33 mouse cellular contexts compared by ENCODE assay signal in genomic region chr5:149510323-149510722, GRCm38 (mm10). TPM values are rescaled to one million over a fixed set of nuclear protein-coding genes. Genes with fewer than 3 reads are reported as not detected.
DNase-seq lines count a peak whose midpoint lies in the region; ATAC-seq lines count a peak whose summit lies in the region.
"Had no signal": no experiment of that assay in that cellular context is flagged by ENCODE, and none has a peak within 500 bp of the region (broad histone marks: within the 10 kb centered on the region; RNA-seq: fewer than 3 reads in every experiment).

No protein-coding gene starts in this region.

- no peak overlapping the region for H3K9ac ChIP-seq in kidney, embryonic 14.5 days (ENCODE audit: low read depth, low read length)
- no peak overlapping the region for H3K9ac ChIP-seq in forebrain, embryonic 11.5 days (ENCODE audit: low read length)
- no peak overlapping the region for H3K9ac ChIP-seq in forebrain, embryonic 14.5 days (ENCODE audit: low read length)
- H3K9ac ChIP-seq in neural tube, embryonic 14.5 days (replicated peaks; ENCODE audit: low read depth, low read length), result no peak overlapping the region
- H3K9ac ChIP-seq: embryonic facial prominence, embryonic 13.5 days; hindbrain, embryonic 15.5 days; intestine, embryonic 15.5 days; kidney, embryonic 15.5 days; liver, embryonic 12.5 days; liver, postnatal 0 days; midbrain, embryonic 12.5 days had no signal

- ATAC-seq in kidney, embryonic 14.5 days (ENCODE audit: low FRiP score, low TSS enrichment), result 0 out of 2 replicates have a peak, but pooled peaks have one; percentile 17
- no peak for ATAC-seq in forebrain, embryonic 11.5 days (replicated peaks; ENCODE audit: low FRiP score)
- no peak for ATAC-seq in forebrain, embryonic 14.5 days
- ATAC-seq in neural tube, embryonic 14.5 days (ENCODE audit: low read depth), result peak; percentile 29; the same call in 1 of the 2 replicates
- ATAC-seq in megakaryocyte, adult 5-6 weeks (ENCODE audit: poor library complexity, severe bottlenecking), result no peak
- ATAC-seq: intestine, embryonic 15.5 days; liver, embryonic 12.5 days; liver, postnatal 0 days had no signal

- 53% methylated on average over 13 of the region's 13 CpGs for WGBS in kidney, embryonic 14.5 days
- 47% methylated on average over 13 of the region's 13 CpGs for WGBS in forebrain, embryonic 11.5 days
- WGBS in forebrain, embryonic 14.5 days, result 19% methylated on average over 13 of the region's 13 CpGs
- WGBS in neural tube, embryonic 14.5 days, result 27% methylated on average over 13 of the region's 13 CpGs

- no peak overlapping the region for H3K4me3 ChIP-seq in kidney, embryonic 14.5 days (ENCODE audit: low read length)
- no peak overlapping the region for H3K4me3 ChIP-seq in forebrain, embryonic 11.5 days (ENCODE audit: low read depth, low read length)
- H3K4me3 ChIP-seq in forebrain, embryonic 14.5 days (ENCODE audit: low read depth, low read length), result no peak overlapping the region
- no peak overlapping the region for H3K4me3 ChIP-seq in neural tube, embryonic 14.5 days (ENCODE audit: low read depth, low read length)
- H3K4me3 ChIP-seq: embryonic facial prominence, embryonic 13.5 days; hindbrain, embryonic 15.5 days; intestine, embryonic 15.5 days; kidney, embryonic 15.5 days; liver, embryonic 12.5 days; megakaryocyte, embryonic 14.5 days; midbrain, embryonic 12.5 days; myocyte had no signal

- peaks cover 10% of the 10 kb centered on the region for H3K4me1 ChIP-seq in kidney, embryonic 14.5 days (ENCODE audit: control insufficient read depth, insufficient read depth, low read length)
- H3K4me1 ChIP-seq in forebrain, embryonic 11.5 days (replicated peaks; ENCODE audit: control insufficient read depth, insufficient read depth, low read length), result peaks cover 15% of the 10 kb centered on the region
- H3K4me1 ChIP-seq in forebrain, embryonic 14.5 days (ENCODE audit: control insufficient read depth, insufficient read depth, low read length), result peaks cover 26% of the 10 kb centered on the region
- H3K4me1 ChIP-seq in neural tube, embryonic 14.5 days (ENCODE audit: control insufficient read depth, insufficient read depth, low read length), result peaks cover 13% of the 10 kb centered on the region; the same call in 1 of the 2 replicates
- H3K4me1 ChIP-seq: liver, embryonic 12.5 days had no signal

- no peaks in the 10 kb centered on the region for H3K36me3 ChIP-seq in kidney, embryonic 14.5 days (ENCODE audit: control insufficient read depth, insufficient read depth, low read length)
- H3K36me3 ChIP-seq in forebrain, embryonic 11.5 days (ENCODE audit: control insufficient read depth, insufficient read depth, low read length), result no peaks in the 10 kb centered on the region
- no peaks in the 10 kb centered on the region for H3K36me3 ChIP-seq in forebrain, embryonic 14.5 days (ENCODE audit: control insufficient read depth, insufficient read depth, low read length)
- H3K36me3 ChIP-seq in neural tube, embryonic 14.5 days (ENCODE audit: control insufficient read depth, insufficient read depth, low read length), result no peaks in the 10 kb centered on the region
- H3K36me3 ChIP-seq: embryonic facial prominence, embryonic 13.5 days; hindbrain, embryonic 15.5 days; intestine, embryonic 15.5 days; kidney, embryonic 15.5 days; liver, embryonic 12.5 days; midbrain, embryonic 12.5 days had no signal

- H3K4me2 ChIP-seq in kidney, embryonic 14.5 days (replicated peaks; ENCODE audit: low read depth, low read length), result no peak overlapping the region
- no peak overlapping the region for H3K4me2 ChIP-seq in forebrain, embryonic 11.5 days (ENCODE audit: low read depth, low read length, severe bottlenecking)
- H3K4me2 ChIP-seq in forebrain, embryonic 14.5 days (ENCODE audit: low read length), result no peak overlapping the region
- H3K4me2 ChIP-seq in neural tube, embryonic 14.5 days (ENCODE audit: low read depth, low read length), result no peak overlapping the region
- H3K4me2 ChIP-seq: embryonic facial prominence, embryonic 13.5 days; hindbrain, embryonic 15.5 days; intestine, embryonic 15.5 days; kidney, embryonic 15.5 days; liver, embryonic 12.5 days; midbrain, embryonic 12.5 days had no signal

- H3K27me3 ChIP-seq in kidney, embryonic 14.5 days (ENCODE audit: control insufficient read depth, insufficient read depth, low read length), result no peaks in the 10 kb centered on the region
- no peaks in the 10 kb centered on the region for H3K27me3 ChIP-seq in forebrain, embryonic 11.5 days (ENCODE audit: control insufficient read depth, insufficient read depth, low read length)
- H3K27me3 ChIP-seq in forebrain, embryonic 14.5 days (replicated peaks; ENCODE audit: control insufficient read depth, insufficient read depth, low read length), result no peaks in the 10 kb centered on the region
- H3K27me3 ChIP-seq in neural tube, embryonic 14.5 days (ENCODE audit: control insufficient read depth, insufficient read depth, low read length), result no peaks in the 10 kb centered on the region
- H3K27me3 ChIP-seq: embryonic facial prominence, embryonic 13.5 days; hindbrain, embryonic 15.5 days; intestine, embryonic 15.5 days; liver, embryonic 12.5 days had no signal

- H3K27ac ChIP-seq in kidney, embryonic 14.5 days (ENCODE audit: low read depth, low read length), result no peak overlapping the region
- peak overlapping the region; percentile 8 for H3K27ac ChIP-seq in forebrain, embryonic 11.5 days (ENCODE audit: low read depth, low read length)
- peak overlapping the region; percentile 6; the same call in 1 of the 2 replicates for H3K27ac ChIP-seq in forebrain, embryonic 14.5 days (ENCODE audit: low read depth, low read length)
- peak overlapping the region; percentile 61; the same call in 1 of the 2 replicates for H3K27ac ChIP-seq in neural tube, embryonic 14.5 days (ENCODE audit: low read depth, low read length)
- H3K27ac ChIP-seq: embryonic facial prominence, embryonic 13.5 days; hindbrain, embryonic 15.5 days; intestine, embryonic 15.5 days; kidney, embryonic 15.5 days; liver, embryonic 12.5 days; midbrain, embryonic 12.5 days had no signal

- no peak for DNase-seq in kidney, adult 18-20 months
- DNase-seq in forebrain, embryonic 11.5 days (ENCODE audit: low spot score), result no peak
- no peak for DNase-seq in forebrain, embryonic 14.5 days (ENCODE audit: low spot score)
- DNase-seq in thymus, postnatal 36 days, result no peak
- DNase-seq in adrenal gland, postnatal 14 days, result no peak
- DNase-seq: adrenal gland, postnatal 36 days; B cell, adult 2 months; cerebellum, adult 11 months; cerebellum, adult 9-10 months; embryo, embryonic 11 days; gastrocnemius, postnatal 10 days; heart, postnatal 14 days; kidney, postnatal 25 days; left cerebral cortex, postnatal 4 days; liver, postnatal 0 days; lung, postnatal 36 days; right cerebral cortex, postnatal 14 days had no signal

- H3K9me3 ChIP-seq in kidney, embryonic 14.5 days (ENCODE audit: control insufficient read depth, low read length), result no peaks in the 10 kb centered on the region
- H3K9me3 ChIP-seq in forebrain, embryonic 11.5 days (ENCODE audit: control insufficient read depth, low read length), result peaks cover 2% of the 10 kb centered on the region; the same call in 1 of the 2 replicates
- 0 out of 2 replicates have a peak, but pooled peaks cover 3% of the 10 kb centered on the region for H3K9me3 ChIP-seq in forebrain, embryonic 14.5 days (replicated peaks; ENCODE audit: control insufficient read depth, low read length)
- no peaks in the 10 kb centered on the region for H3K9me3 ChIP-seq in neural tube, embryonic 14.5 days (ENCODE audit: control insufficient read depth, low read length)
- H3K9me3 ChIP-seq: hindbrain, embryonic 15.5 days; intestine, embryonic 15.5 days; kidney, embryonic 15.5 days; liver, embryonic 12.5 days; midbrain, embryonic 12.5 days had no signal

RNA-seq across cellular contexts. Expression of gene Wdr95, which starts 18.2 kb away (rescaled TPM):
- polyA plus RNA-seq in kidney, embryonic 14.5 days (2014; fragmentation: Nextera tagmentation; extraction: Ambion mirVana), result not detected in 2 replicates
- 0.24 and 0.73 TPM in 2 replicates for polyA plus RNA-seq in forebrain, embryonic 11.5 days (2014; fragmentation: Nextera tagmentation; extraction: Ambion mirVana)
- 0.69 and 1.2 TPM in 2 replicates for polyA plus RNA-seq in forebrain, embryonic 14.5 days (2014; fragmentation: Nextera tagmentation; extraction: Ambion mirVana)
- 0.25 and 0.50 TPM in 2 replicates for polyA plus RNA-seq in neural tube, embryonic 14.5 days (2014; fragmentation: Nextera tagmentation; extraction: Ambion mirVana)
- total RNA-seq in megakaryocyte, adult 5-6 weeks (2015), result 0.40 and 1.2 TPM in 2 replicates
- 0.15 and 0.65 TPM in 2 replicates for total RNA-seq in megakaryocyte, adult 5-6 weeks (2017)
- total RNA-seq in adrenal gland, postnatal 14 days (2021), result 0.34 TPM in 1 of 2 replicates, not detected in the other
- total RNA-seq: adrenal gland, adult 18-20 months; adrenal gland, postnatal 36 days; heart, adult 8-10 months; heart, postnatal 14 days had no signal
- polyA plus RNA-seq: heart, embryonic 14.5 days; intestine, embryonic 15.5 days; kidney, embryonic 15.5 days; liver, embryonic 12.5 days; liver, postnatal 0 days; small intestine, adult 2 months; stomach, embryonic 14.5 days had no signal

Comparison
In these comparisons a context has a peak if more than half of its experiments do, and no peak if none do; other contexts are left out.
1. ATAC-seq: peak in kidney, embryonic 14.5 days (single experiment) and neural tube, embryonic 14.5 days (single experiment); none in forebrain, embryonic 11.5 days (single experiment), forebrain, embryonic 14.5 days (single experiment) and megakaryocyte, adult 5-6 weeks (single experiment).